Mouse (Mus musculus) embryo, embryonic 11.5 days (tissue): ENCODE measurements at regions not wholly inside any gene's neighbourhood (a gene's known extent, or its start where the extent isn't known, plus 50 kb on each side); places are given as distances from the start of the nearest gene placed in this dataset.

ENCODE experiments used
- DNase-seq: peaks from one replicate; pipeline ENCODE4 v3.0.0-alpha.2; 2012; ENCODE audit warnings: low read depth, low spot score

GRCm38 (mm10) chr5:111893905-111894311 is 160.2 kb downstream of the Gm26897 start:
- DNase-seq = peak; percentile 80

GRCm38 (mm10) chr5:111897568-111897967 is 163.8 kb downstream of the Gm26897 start:
- no peak for DNase-seq

- DNase-seq = no peak
These were observed 164.8 kb downstream of the Gm26897 start for GRCm38 (mm10) chr5:111898482-111898881.

- no peak for DNase-seq
These were observed 167.5 kb downstream of the Gm26897 start for GRCm38 (mm10) chr5:111901197-111901596.

- DNase-seq = peak; percentile 78
These were observed 168.0 kb downstream of the Gm26897 start for GRCm38 (mm10) chr5:111901678-111902077.

GRCm38 (mm10) chr5:111908085-111908484 is 174.4 kb downstream of the Gm26897 start:
- DNase-seq = no peak

- DNase-seq = no peak
These were observed 176.8 kb downstream of the Gm26897 start for GRCm38 (mm10) chr5:111910514-111910913.

- no peak for DNase-seq
These were observed 179.6 kb downstream of the Gm26897 start for GRCm38 (mm10) chr5:111913354-111913753.

GRCm38 (mm10) chr5:111914296-111914695 is 180.6 kb downstream of the Gm26897 start:
- DNase-seq = no peak

GRCm38 (mm10) chr5:111917643-111918252 is 184.0 kb downstream of the Gm26897 start:
- DNase-seq = no peak

- DNase-seq = no peak
These were observed 185.2 kb downstream of the Gm26897 start for GRCm38 (mm10) chr5:111918888-111919287.

GRCm38 (mm10) chr5:111922991-111923701 is 189.4 kb downstream of the Gm26897 start:
- DNase-seq = no peak

- DNase-seq = no peak
These were observed 192.0 kb downstream of the Gm26897 start for GRCm38 (mm10) chr5:111925757-111926156.

GRCm38 (mm10) chr5:111929180-111929990 is 195.7 kb downstream of the Gm26897 start:
- no peak for DNase-seq

GRCm38 (mm10) chr5:111929991-111930339 is 196.2 kb downstream of the Gm26897 start:
- DNase-seq = no peak

- DNase-seq = no peak
These were observed 198.0 kb downstream of the Gm26897 start for GRCm38 (mm10) chr5:111931733-111932132.

- DNase-seq = no peak
These were observed 201.8 kb downstream of the Gm26897 start for GRCm38 (mm10) chr5:111935381-111936134.

- no peak for DNase-seq
These were observed 208.1 kb downstream of the Gm26897 start for GRCm38 (mm10) chr5:111941831-111942230.

GRCm38 (mm10) chr5:111942792-111943191 is 209.1 kb downstream of the Gm26897 start:
- no peak for DNase-seq

- no peak for DNase-seq
These were observed 209.8 kb downstream of the Gm26897 start for GRCm38 (mm10) chr5:111943337-111944162.
